Mouse (Mus musculus): ENCODE results near the gene Zc3hav1.
"Not testable (repeated sequence)": the region's sequence is repeated elsewhere in the genome, so short reads cannot be mapped to it uniquely, and the experiment has no call there.

Zc3hav1 gene

GRCm38 (mm10) chr6:38353811-38354722 is at the start of gene Zc3hav1:
Gene Zc3hav1, minus strand, starts transcription at chr6:38354603.
- DNase-seq = peak; percentile 85 to 89

DNA sequence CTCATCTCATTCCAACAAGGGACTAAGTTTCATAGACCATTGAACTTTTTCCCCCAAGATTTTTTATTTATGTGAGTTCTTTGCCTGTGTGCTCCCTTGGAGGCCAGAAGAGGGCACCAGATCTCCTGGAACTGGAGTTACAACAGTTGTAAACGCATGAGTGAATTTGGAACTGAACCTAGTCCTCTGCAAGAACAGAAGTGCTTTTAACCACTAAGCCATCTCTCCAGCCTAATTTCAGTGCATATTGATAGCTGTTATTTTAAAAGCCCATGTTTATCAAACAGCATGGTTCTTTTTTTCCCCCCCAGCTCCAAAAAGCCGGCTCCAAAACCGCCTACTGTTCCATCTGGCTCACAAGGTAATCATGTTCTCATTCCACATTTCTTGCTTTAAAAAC is 35.3 kb upstream of the Zc3hav1 start:
- DNase-seq = peak; percentile 57 to 62

DNA sequence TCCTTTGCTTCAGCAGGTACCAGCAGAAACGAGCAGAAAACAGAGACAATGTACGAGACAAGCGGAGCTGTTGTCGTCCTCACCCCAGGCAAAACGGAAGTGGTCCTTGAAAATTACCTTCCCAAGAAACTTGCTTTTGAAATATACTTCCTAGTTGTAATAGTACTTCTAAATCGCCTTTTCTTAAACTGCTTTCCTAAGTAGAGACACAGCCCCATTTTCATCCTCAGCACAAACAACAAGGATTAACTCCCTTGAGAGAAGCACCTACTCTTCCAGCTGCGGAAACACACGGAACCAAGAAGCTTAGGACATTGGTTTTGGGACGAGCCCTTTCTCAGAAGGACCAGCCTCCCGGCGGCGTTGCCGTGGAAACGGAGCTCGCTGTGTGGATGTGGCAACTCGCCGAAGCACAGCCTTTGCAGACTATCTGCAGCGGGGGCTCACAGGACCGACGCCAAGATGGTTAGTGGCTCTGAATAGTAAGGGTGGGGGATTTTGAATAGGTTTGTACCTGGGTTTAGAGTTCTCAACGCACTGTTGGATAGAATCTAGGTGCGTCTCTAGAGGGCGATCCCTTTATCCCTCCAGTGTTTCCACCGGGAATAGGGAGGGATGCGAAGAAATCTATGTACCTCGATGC is 26.8 kb upstream of the Zc3hav1 start, which contains the start of gene Ttc26:
Gene Ttc26, plus strand, starts transcription at position 341 of the 643 bp plus-strand sequence.
- peak; percentile 83 to 90 for DNase-seq

GRCm38 (mm10) chr6:38380764-38381128 is 26.3 kb upstream of the Zc3hav1 start:
- no peak for DNase-seq

DNA sequence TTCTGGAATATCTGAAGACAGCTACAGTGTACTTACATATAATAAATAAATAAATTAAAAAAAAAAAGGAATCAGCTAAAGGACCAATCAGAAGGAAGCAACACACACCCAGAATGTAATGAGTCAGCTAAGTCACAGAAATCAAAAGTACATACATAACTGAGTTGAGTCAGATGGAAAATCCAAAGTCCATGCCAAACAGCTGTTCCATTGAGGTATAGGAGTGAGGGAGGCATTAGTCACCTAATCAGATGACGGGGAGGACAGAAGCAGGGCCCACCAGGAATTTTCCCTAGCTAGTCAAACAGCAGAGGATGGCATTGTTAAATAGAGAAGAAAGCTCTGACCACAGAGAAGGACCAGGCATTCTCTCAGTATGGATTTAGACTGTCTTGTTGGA is 19.9 kb upstream of the Zc3hav1 start:
- no peak for DNase-seq

DNA sequence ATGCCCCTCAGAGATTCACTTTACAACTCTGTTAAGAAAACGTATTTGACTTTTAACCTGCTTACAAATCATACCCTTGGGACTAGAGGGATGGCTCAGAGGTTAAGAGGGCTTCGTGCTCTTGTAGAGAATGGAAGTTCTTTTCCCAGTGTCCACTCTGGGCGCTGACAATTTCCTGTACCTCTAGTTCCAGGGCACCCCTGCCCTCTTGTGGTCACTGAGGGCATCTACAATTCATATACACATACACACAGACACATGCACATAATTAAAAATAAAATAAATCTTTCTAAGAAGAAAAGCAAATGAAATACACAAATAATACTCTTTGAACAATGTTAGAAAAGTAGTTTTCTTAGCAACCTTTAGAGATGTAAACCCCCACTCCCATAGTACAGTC is 15.5 kb upstream of the Zc3hav1 start:
- no peak for DNase-seq

- DNase-seq = no peak
These were observed 9.7 kb upstream of the Zc3hav1 start for GRCm38 (mm10) chr6:38364121-38364520.

DNA sequence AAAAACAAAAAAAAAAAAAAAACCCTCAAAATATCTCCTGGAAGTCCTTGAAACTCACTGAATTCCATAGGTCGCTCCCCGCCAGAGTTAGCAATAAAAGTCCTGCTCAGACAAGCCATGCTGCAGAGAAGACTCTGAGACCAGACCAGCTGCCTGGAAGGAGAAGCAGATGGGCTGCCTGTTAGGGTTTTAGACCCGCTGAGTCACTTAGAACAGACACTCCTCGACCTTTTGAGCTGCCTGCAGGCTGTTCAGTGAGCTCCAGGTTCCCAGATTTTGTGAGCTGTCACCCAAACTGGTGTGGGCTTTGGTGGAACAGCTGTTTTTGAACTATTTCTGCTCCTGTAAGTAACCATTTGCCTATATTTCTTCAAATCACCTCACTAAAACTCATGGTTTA is 9.0 kb upstream of the Zc3hav1 start:
- no peak for DNase-seq

GRCm38 (mm10) chr6:38361937-38362336 is 7.5 kb upstream of the Zc3hav1 start:
- DNase-seq = no peak

GRCm38 (mm10) chr6:38361065-38361464 is 6.7 kb upstream of the Zc3hav1 start:
- DNase-seq = no peak

DNA sequence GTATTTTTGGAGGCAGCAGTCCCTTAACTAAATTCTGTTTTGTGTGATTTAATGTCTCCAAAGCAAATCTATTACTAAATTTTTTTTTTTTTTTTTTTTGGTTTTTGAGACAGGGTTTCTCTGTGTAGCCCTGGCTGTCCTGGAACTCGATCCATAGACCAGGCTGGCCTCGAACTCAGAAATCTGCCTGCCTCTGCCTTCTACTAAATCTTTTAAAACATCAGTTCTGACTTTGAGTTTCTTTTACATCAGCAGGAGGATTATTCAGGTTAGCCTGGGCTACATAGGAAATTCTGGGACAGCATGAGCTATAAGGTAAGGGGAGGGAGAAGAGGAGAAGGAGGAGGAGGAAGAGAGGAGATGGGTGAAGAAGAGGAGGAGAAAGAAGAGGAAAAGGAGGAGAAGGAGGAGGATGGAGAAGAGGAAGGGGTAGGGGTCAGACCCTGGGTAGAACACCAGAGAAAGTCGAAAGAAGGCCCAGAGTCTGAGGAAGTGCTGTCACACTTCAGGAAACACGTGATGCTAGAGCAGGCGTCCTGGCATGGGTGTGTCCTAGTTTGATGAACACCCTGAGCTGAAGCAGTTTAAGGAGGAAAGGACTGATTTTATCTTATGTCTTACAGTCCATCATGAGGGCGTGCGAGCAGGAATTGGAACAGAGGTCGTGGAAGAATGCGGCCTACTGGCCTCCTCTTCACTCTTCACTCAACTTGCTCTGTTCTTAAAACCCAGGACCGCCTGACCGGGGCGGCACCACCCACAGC is 5.5 kb upstream of the Zc3hav1 start:
- DNase-seq = no peak

- not testable (repeated sequence) for DNase-seq
These were observed 4.8 kb upstream of the Zc3hav1 start for GRCm38 (mm10) chr6:38359044-38359735.

DNA sequence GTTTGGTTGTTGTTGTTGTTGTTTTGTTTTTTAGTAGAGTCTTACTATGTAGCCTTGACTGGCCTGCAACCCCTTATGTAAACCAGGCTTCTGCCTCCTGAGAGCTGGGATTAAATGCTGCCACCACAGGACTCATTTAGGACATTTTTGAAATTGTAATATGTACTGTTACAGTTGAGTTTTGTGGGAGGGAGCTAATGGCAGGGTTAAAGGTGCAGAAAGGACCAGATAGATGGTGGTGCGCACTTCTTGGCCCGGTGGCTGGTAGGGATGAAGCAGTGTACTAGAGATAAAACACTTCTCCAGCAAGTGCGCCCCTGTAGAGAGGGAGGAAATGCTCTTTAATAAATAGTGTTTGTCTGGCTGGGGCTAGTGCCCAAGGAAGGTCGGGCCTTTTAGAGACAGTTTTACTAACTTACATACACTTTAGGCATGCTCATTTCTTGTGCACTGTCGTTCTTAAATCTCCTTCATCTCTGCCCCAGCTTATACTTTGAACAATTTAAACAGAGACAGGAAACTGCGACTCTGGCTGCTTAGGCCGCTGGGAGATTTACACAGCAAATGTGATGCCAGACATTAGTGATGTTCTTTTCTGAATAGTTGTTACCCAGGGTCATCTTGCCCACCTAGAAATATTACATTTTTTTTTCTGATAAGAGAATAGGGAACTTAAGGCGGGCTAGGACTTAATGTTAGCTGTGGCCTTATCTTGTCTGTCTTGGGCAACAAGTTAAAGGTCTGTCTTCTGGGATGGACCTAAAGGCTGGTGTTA is 4.0 kb upstream of the Zc3hav1 start:
- no peak for DNase-seq

DNA sequence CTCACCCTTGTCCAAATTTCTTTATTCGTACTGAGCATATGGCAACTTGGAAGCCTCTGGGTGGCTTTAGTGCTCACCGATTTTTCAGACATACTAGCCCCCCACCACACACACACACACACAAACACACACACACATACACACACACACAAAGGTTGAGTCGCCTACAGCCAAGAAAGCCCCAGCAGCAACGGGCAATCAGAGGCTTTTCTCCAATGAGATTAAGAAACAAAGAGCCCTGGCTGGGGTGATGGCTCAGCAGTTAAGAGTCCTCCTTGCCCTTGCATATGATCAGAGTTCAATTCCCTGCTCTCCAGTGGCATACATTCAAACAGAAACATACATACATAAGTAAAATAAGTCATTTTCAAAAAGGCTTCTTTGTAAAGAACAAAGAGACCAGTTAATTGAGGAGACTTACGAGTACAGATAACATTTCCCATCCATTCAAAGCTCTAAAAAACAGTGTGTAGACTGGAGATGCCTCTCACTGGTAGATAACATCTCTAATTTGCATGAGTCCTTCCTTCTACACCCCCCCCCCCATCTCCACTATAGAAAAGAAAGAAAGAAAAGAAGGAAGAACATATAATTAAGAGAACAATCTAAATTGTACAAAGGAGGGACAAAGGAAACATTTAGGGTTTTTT is 3.3 kb upstream of the Zc3hav1 start:
- no peak for DNase-seq

DNA sequence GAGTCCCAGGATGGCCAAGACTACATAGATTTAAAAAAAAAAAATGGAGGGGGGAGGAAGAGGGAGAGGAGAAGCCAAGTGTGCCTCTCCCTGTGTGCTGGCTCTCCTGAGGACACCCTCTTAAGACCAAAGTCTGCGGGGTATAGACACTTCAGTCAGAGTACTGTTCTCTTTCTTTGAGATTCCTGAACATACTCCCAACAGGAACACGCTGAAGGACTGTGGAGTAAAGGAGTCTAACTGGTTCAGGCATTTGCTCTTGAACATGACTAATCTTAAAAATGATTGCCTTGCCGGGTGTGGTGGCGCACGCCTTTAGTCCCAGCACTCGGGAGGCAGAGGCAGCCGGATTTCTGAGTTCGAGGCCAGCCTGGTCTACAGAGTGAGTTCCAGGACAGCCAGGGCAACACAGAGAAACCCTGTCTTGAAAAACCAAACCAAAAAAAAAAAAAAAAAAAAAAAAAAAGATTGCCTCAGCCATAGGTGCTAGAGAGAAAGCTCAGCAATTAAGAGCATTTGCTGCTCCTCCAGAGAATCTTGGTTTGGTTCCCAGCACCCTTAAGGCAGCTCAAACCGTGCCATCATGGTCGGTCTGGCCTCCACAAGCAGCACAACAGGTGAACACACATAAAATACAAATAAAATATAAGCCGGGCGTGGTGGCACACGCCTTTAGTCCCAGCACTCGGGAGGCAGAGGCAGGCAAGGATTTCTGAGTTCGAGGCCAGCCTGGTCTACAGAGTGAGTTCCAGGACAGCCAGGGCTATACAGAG is 2.4 kb upstream of the Zc3hav1 start:
- not testable (repeated sequence) for DNase-seq

- DNase-seq = no peak
These were observed 1.5 kb upstream of the Zc3hav1 start for GRCm38 (mm10) chr6:38355862-38356261.

DNA sequence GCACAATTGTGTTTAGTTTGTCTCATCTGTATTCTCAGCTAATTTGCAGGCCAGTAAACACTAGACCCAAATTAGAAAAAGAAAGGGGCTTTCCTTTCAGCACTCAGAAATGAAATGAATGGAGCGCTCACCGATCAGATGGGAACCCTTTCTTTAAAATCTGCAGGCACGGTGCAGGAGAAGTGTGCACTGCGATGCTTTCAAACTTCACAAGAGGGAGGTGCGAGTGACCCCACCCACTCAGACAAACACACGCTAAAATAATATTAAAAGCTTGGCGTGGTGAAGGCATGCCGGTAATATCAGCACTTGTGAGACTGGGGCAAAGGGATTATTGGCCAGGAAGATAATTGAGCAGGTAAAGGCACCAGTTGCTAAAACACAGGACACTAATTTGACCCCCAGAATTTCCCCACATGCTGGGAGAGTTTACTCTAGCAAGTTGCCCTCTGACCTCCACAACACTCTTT is 986 bp upstream of the Zc3hav1 start:
- no peak for DNase-seq

DNA sequence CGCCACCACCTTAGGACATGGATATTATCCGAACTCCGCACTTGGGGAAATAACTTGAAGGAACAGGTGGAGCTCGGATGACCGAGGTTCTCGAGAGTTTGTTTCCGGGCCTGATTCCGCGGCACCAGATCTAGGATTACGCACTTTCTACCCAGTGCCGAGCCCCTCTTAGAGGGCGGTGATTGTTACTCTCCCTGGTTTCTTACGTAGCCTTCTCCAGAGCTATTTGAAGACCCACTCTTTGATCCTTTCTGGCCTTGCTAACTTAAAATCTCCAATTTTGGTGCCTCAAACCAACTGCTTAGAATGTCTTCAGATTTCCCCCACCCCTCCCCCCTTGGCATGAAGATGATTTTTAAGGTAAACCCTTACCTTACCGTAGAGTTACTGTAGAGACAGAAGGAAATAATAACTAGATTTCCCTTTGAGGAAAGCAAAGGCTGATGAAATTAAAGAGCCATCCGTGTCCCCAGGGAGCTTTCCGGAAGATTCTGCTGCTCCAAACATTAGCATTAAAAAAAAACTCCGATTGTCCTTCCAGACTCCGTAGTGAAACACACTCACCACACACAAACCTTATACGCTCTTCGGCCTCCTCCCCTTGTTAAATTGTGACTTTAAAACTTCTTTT is 435 bp upstream of the Zc3hav1 start:
- peak in 1 of 2 experiments; percentile 31 for DNase-seq

- no peak for DNase-seq
These were observed 1.2 kb downstream of the Zc3hav1 start for GRCm38 (mm10) chr6:38353181-38353580.

GRCm38 (mm10) chr6:38352451-38352850 is 2.0 kb downstream of the Zc3hav1 start:
- DNase-seq = no peak
